Mouse (Mus musculus) common myeloid progenitor, adult 5-6 weeks (primary cell): ENCODE measurements at regions not wholly inside any gene's neighbourhood (a gene's known extent, or its start where the extent isn't known, plus 50 kb on each side); places are given as distances from the start of the nearest gene placed in this dataset.

Experiments used
- ATAC-seq: replicated peaks from 2 replicates; pipeline ENCODE4 v1.8.0; 2016; ENCODE audit warnings: low read depth, mild to moderate bottlenecking, moderate TSS enrichment, inconsistent platforms; ENCODE audit not compliant: poor library complexity, severe bottlenecking

- ATAC-seq: no peak
Observed at GRCm38 (mm10) chr2:133208498-133208897, 262.8 kb upstream of the Fermt1 start.

DNA sequence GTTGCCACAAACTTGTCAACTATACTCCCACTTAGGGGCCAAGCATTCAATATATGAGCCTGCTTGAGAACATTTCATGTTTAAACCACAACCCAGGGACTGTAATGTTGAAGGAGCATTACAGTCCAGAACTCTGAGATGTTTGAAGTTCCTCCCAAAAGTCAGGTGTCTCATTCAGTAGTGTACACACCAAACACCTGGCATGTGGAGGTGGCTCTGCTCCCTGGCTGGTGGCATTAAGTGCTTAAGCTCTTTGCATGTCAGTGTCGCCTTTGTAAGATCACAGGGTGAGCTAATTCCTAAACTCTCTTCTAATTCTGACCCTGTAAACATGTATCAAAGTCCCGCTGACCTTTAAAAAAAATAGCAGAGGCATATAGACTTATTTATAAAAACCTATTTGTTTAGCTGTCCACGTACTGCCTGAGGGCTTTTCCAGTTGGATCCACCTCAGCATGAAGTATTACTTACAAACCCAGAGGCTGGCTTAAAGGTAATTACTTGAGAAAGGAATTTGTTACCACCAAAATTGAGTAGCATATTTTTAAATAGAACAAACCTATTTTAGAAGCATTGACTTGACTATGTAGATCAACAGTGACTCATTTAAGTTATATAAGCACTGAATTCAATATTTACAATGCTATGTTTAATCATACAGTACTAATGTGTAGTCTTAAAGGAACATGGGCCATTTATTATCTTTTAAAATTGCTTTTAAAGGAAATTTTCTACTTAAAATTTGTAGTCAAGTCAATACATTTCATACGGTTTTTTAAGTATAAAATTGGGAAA is 276.3 kb upstream of the Fermt1 start:
- no peak for ATAC-seq

- ATAC-seq: no peak
Observed at GRCm38 (mm10) chr2:133235175-133235920, 289.6 kb upstream of the Fermt1 start.

DNA sequence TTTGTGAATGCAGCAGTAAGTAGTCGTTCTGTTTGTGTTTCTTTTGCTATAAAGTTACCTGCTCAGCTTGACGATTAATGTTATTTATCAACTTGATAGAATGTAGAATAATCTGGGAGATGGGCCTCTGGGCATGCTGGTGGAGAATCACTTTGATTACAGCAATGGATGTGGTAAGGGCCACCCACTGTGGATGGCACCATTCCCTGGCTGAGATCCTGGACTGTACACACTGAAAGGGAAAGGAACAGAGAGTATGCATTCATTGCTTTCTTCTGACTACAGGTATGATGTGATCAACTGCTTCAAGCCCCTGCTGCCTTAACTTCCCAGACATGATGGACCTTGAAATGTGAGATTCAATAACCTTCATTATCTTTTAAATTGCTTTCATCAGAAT is 299.8 kb upstream of the Bmp2 start:
- no peak for ATAC-seq

DNA sequence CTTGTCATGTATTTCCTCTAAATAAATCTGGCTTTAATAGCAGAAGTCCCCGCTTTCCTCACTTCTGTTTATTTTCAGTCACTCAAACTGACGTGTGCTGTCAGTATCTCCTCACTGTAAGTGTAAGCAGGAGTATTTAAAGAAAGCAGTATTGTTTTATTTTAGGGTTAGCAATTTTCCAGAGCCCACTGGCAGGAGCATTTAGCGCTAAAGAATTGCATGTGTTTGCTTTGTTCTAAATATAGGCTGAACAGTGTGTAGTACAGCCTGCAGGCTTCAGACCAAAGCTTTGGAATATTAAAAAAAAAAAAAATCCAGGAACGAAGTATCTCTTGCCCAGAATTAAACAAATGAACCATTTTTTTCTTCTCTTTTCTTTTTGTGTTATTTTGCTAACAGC is 277.5 kb upstream of the Bmp2 start:
- ATAC-seq: no peak

DNA sequence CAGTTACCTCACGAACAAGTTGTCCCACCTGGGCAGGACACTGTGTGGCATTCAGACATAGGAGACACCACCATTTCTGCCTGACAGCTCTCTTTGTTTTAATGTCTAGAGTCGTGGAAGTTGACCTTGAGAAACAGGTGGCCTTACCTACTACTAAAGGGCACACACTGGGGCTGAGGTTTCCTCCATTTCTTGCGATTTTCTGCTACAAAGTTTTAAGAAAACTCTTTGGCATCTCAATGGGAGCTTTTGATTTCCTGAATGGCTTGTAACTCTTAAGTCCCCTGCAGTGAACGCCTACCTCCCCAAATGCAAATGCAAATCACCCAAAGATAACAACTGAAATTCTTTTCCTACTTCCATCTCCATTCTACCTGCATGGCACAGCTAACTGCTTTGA is 273.4 kb upstream of the Bmp2 start:
- ATAC-seq: no peak

- no peak for ATAC-seq
Observed at GRCm38 (mm10) chr2:133279275-133279674, 272.7 kb upstream of the Bmp2 start.

GRCm38 (mm10) chr2:133282692-133283091 is 269.3 kb upstream of the Bmp2 start:
- no peak for ATAC-seq

- no peak for ATAC-seq
Observed at GRCm38 (mm10) chr2:133283709-133284108, 268.2 kb upstream of the Bmp2 start.

DNA sequence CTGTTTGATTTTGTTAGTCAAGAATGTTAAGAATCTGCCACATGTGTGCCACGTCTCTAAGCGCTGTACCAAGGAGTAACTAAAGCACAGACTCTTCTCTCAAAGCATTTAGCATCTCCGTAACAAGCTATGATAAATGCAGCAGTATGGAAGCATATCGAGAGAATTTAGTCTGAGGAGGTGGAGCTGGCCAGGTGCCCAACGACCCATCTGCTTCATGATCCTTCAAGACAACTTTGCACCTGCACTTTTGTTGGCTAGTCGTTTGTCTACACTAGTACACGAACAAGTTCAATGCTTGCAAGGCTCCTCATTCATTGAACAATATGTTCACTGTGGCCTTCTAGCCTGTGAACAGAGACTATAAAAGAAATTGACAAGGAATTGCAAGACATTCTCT is 257.8 kb upstream of the Bmp2 start:
- no peak for ATAC-seq

- no peak for ATAC-seq
Observed at GRCm38 (mm10) chr2:133305936-133306335, 246.0 kb upstream of the Bmp2 start.

DNA sequence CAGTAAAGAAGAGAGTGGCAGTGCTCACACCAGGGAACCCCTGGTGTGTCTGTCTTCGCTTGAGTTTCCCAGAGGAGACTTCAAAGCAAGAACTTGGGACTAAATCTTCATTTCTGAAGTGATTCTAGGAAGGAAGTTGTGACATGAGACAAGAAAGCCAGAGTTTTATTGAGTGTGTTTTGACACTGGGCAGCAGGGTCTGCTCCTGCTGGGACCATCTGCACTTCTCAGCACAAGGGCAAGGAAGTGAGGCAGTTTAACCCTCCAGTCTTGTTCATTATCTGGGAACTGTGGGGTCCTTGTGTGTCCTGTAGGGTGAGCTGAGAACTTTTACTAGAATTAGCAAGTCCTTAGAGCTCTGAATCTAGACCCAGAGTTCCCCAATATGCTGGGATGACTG is 241.0 kb upstream of the Bmp2 start:
- no peak for ATAC-seq

DNA sequence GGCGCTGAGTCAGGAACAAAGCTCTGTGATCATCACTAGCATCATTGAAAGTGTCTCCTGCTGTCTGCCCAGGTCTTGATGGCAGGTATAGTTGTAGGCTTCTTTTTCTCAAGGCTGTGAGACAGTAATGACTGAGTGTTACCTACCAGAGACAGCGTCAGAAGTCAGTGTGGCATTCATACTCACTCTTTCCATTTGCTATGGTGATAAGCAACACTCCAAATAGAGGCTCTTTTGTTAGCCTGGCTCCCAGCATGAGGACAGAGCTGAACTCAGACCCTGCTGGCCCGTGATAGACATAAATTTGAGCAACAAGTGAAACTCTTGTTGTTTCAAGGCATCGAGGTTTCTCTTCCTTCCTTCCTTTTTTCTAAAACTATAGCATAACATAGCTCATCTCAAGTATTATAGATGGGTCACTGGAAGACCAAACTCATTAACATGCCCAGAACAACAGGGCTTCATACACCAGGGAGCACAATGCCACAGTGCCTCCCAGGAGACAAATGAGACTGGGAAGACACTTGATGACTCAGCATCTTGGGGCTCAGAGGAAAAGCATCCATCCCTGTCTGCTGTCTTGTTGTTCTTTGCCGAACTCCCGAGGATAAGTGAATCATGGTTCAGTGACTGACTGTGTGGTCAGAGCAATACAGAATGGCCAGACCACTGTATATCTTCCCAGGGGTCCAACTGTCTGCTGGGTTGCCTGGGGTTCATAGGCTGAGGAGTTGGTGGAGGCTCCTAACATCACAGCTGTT is 225.5 kb upstream of the Bmp2 start:
- ATAC-seq: no peak

GRCm38 (mm10) chr2:133327653-133328052 is 224.3 kb upstream of the Bmp2 start:
- ATAC-seq: no peak

DNA sequence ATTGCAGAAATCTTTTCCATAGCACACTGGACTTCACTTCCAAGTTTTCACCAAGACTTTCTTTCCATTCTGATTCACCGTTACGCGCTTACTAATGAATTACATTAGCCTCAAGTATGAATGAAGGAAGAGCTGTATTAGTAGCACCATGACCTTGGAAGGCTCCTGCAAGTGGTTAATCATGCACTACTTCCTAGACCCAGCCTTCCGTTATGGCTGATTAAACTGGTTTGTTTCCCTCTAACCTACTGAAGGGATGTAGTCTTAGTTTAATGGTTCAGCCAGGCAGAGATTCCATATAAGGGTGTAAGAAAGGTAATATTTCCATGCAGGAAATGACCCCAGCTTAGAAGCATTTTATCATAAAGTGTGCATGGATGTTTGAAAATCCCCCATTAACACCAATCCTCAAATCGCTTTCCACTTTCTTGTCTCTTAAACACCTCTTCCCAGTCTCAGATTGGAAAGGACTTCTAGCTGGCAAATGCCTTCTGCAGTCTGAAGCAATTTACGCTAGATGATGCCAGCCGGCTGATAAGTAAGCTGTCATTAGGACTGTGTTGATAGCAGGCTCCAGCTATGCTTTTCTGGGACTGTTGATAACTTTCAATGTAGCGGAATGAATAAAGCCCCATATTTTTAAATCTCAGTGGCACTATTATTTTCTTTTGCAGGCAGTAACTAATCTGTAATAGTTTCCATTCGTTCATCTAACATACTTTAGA is 215.6 kb upstream of the Bmp2 start:
- no peak for ATAC-seq

GRCm38 (mm10) chr2:133338150-133338549 is 213.8 kb upstream of the Bmp2 start:
- ATAC-seq: no peak

DNA sequence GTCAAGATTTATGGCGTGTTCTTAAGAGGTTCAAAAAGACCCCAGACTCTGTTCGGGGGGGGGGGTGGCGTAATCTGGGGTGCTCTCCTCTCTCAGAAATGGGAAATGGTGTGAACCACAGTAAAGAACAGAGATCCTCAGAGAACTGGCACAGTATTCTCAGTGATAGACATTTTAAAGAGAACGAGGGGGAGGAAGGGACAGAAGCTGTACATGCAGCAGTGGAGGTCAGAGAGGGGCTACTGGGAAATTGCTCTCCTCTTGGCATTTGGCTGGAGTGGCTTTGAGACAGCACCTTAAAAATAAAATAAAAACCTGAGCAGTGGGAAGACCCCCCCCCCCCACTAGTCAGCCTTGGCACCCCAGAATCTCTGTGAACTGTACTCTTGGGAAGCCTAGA is 210.6 kb upstream of the Bmp2 start:
- ATAC-seq: no peak

DNA sequence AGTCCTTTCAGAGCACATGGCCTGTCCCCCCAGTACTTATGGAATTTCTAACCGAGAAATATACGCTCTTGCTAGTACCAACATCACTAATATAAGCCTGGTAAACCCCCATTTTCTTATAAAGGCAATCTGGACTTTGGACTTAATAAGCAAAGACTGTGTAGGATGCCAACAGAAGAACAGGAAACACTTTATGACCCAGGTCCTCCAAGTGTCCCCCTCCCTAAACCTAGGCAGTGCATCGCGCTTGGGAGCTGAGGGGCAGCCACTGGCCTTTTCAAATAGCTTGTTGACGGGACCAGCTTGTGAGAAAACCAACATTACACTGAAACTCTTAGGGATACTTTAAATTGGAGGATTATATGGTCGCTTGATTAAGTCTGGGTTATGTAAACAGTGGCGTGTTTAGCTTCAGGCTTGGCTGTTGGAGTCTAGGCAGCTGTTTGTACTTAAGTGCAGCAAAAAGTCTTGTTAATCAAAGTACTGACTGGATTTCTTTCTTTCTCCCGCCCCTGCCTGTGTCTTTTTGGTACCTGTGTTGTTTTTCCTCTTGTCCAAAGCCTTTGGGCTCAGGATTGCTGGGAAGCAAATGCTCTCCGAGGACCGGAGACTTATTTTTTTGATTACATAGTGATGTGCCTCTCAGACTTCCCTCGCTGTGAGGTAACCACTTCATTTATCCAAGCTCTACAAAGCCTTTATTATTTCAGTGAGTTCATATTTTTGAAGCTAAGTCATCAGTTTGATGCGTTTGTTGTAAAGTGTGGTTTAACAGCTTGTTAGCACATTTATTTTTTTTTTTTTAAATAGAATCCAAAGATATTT is 205.8 kb upstream of the Bmp2 start:
- no peak for ATAC-seq

DNA sequence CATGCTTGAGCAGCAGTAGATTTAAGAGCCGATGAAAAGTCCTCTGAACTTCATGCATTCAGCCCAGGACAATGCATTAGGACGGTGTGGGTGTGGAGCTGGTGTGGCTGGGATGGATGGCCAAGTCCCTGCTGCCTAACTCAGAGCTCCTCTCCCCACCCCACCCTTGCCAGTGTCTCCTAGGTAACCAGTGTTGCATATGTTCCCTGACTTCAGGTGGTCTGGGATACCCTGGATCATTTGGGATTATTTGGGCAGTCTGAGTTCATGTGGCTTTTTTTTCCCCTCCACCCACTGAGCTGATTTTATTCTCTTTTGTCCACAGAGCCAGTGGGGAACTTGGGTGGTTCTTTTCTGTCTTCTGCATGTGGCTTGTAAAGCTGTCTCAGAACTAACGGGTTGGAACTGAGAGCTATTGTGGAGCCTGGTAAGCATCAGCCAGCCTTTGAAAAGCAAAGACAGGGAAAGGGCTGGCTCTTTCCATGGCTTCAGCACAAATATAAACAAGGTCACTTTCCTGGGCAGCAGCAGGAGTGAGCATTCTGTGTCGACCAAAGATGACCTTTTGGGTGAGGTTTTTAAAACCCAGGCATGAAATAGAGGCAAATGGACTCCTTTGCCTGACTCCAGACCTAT is 205.1 kb upstream of the Bmp2 start:
- no peak for ATAC-seq
